Mouse (Mus musculus): ENCODE data around the gene Dip2c.

Gene Dip2c

DNA sequence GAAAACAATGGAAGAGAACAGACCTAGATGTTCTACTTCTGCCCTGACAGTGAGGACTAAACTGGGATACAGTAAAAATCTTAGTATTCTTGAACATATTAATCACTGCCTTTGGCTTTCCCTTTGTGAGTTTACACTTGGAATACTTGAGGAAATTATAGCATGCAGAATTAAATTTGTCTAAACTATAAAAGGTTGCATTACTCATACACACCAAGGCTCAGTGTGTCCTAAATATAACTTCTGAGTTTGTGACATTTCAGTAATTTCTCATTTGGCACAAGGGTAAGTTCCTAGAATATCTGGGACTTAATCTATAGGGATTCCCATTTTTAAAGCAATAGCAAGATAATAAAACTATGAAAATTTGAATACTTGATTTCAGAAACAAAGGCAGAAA, 262.2 kb downstream of the Dip2c start:
- DNase-seq (ENCODE audit: low spot score in 2 of 2): no peak

DNA sequence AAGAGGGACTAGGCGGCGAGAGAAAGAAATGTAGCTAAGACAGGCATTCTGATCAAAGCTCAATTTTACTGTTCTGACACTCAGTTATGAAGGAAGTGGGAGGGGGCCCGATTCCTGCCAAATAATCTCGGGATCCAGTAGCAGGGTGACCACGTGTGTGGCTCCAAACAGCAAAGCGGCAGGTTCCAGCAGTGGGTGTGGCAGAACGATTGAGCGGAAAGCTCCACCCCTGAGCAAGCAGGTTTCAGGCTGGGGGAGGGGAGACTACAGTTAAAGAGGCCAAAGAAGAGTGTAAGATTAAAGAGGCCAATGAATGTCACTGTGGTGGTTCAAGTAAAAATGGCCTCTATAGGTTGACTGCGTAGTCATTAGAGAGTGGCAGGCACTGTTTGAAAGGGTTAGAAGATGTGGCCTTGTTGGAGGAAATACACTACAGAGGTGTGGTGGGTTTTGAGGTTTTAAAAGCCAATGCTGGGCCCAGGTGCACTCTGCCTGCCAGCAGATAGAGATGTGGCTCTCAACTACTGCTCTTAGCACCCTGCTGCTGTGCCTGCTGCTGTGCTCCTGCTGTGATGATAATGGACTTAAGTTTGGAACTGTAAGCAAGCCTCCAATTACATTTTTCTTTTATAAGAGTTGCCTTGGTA, 271.5 kb downstream of the Dip2c start:
- DNase-seq (ENCODE audit: low spot score in 2 of 2): no peak

DNA sequence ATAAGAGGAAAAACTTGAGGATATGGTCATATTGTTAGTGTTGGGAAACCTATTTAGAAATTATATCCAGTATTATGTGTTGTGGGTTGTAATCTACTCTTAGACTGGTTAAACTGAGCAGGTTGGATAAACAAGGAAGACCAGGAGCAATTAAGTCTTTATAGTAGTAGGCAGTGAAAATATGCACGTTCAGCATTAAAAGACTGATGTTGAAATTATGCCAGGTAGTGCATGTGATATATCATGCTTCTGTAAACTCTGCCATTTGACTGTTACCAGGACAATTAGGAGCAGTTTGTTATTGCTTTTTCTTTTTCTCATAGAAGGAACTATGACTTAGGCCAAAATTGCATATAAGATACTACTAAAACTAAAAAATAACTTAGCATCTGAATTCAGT, 285.8 kb downstream of the Dip2c start:
- no peak for DNase-seq (ENCODE audit: low spot score in 2 of 2)

DNA sequence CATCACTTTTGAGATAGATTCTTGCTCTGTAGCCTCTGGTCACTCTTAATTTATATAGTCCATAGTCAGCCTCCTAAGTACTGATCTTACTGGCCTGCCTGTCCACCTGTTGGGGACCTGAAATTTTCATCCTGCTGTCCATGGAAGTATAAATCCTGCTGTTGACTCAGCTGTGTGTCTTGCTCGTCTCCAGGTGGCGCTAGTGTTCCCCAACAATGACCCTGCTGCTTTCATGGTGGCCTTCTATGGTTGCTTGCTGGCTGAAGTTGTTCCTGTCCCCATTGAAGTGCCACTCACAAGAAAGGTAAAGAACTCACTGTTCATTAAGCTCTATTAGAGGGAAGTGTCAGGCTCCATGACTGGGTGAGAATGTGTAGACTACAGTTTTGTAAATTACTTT, 286.6 kb downstream of the Dip2c start:
- DNase-seq (ENCODE audit: low spot score in 2 of 2): no peak

DNA sequence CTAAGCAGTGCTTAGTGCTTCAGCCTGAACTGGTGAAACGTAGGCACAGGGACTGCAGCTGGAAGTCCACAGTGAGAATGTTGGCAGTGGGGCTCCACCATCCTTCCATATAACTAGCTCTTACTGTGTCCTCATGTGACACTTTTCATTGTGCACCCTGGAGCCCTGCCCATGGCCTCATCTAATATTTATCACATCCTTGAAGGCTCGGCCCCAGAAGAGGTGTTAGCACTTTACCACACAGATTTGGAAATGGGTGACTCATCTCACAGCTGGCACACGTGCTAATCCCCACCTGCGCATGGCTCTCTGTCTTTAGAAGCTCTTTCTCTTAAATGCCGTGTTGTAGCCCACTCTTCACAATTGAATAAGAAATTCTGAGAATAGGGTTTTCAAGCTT, 292.5 kb downstream of the Dip2c start:
- peak in 1 of 2 experiments; percentile 23 for DNase-seq (ENCODE audit: low spot score in 2 of 2)

DNA sequence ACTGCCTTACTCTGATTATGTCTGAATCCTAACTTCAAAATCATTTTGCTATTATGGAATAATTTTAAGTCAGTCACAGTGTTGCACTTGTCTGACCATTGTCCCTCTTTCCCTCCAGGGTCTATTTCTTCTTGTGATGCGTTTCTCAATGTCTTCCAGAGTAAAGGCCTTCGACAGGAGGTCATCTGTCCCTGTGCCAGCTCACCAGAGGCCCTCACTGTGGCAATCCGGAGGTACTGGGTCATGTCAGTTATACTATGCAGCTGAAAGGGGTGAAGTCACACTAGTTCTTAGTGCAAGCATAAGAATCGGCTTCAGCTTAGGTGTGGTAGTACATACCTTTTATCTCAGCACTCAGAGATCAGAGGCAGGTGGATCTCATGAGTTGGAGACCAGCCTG, 300.4 kb downstream of the Dip2c start:
- DNase-seq (ENCODE audit: low spot score in 2 of 2): no peak

DNA sequence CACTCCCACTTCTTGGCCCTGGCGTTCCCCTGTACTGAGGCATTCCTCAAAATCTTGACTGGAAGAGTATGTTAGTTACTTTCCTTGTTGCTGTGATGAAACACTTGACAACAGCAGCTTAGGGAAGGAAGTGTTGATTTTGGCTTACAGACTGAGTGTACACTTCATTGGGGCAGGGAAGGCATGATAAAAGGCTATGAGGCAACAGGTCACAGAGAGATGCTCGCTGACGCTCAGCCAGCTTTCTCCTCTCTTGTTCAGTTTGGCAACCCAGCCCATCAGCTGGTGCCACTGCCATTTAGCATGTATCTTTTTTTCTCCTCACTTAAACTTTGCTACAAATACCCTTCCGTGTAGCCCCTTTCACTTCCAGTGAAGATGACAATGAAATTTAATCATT, 302.1 kb downstream of the Dip2c start:
- no peak for DNase-seq (ENCODE audit: low spot score in 2 of 2)

DNA sequence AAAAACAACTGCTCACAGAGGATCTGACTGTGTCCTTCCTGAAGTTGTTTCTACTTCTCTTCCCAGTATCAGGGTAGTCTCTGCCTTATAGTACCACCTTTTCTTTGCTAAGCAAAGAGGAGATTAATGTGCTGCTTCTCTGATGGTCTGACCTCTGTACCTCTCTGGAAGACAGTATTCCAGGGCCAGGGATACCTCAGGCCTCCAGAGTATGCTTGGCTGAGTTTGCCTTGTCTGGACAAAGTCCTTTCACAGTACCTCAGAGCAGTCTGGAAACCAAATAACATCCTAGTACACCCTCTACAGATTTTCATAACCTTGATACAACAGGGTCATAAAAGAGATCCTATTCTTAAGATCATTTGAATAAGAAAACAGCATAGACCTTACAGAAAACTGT, 305.5 kb downstream of the Dip2c start:
- no peak for DNase-seq (ENCODE audit: low spot score in 2 of 2)

DNA sequence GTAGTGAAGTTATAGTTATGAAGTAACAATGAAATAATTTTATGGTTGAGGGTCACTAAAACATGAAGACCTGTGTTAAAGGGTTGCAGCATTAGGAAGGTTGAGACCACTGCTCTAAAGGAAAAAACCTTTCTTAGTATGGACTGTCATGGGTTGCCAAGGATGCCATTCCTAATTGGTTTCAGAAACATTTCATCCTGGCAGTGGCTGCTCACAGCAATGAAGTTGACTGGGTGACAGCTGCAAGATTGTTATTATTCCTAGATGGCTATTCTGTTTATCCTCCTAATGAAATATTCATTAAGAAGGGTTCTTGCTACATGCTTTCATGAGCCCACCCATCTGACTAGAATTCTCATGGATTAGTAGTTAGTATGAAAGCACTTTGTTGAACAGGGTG, 307.3 kb downstream of the Dip2c start:
- DNase-seq (ENCODE audit: low spot score in 2 of 2): no peak

DNA sequence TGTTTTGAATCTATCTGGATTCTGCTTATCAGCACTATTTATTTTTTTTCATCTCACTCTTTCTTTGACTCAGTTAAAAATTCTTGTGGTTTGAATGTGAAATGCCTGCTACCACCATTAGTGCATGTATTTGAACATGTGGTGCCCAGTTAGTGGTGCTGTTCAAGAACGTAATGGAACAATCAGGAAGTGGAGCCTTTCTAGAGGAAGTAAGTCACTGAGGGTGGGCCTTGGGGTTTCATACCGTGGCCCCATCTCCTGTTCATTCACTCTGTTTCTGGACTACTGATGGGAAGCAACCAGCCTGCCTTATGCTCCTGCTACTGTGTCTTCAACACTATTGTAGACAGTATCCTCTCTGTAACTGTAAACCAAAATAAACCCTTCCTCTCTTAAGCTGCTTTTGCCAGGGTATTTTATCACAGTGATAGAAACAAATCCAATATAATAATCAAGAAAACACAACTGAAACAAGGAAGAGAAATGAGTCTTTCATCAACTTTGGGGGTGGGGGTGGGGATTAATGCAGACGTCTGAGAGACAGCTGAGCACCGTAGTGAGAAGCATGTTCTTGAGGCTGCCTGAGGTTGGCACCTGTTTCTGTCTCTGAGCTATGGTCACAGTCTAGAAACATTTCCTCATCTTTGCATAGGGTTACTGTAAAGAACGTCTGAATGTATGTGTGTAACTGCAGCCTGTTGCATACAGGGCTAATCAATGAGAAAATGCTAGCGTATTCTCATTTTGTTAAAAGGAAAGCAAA, 323.2 kb downstream of the Dip2c start:
- DNase-seq (ENCODE audit: low spot score in 2 of 2): no peak

DNA sequence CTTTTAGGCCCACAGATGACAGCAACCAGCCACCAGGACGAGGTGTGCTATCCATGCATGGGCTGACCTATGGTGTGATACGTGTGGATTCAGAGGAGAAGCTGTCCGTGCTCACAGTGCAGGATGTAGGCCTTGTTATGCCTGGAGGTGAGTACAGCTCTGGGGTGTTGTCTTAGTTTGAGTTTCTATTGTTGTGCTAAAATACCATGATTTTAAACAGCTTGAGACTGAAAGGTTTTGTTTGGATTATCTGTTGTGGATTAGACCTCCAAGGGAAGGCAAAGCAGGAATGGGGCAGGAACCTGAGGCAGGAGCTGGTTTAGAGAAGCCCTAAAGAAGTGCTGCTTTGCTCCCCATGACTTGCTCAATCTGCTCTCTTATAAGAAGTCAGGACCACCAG, 325.0 kb downstream of the Dip2c start:
- DNase-seq (ENCODE audit: low spot score in 2 of 2): no peak

DNA sequence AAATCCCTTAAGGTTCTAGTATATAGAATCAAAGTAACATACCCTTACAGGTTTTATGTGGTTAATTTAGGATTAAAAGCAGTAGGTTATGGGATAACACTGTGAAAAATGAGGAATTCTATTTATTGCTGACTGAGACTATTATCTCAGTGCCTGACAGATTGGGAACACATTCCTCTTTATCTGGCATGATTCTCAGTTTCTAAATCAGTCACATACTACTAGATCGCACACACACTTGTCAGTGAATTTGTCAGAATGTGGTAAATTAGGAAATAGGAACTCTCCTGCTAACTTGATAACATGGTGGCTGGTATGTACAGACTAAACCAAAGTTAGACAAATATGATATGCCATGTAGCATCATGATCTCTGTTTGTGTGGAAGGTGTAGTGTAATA, 334.9 kb downstream of the Dip2c start:
- no peak for DNase-seq (ENCODE audit: low spot score in 2 of 2)

DNA sequence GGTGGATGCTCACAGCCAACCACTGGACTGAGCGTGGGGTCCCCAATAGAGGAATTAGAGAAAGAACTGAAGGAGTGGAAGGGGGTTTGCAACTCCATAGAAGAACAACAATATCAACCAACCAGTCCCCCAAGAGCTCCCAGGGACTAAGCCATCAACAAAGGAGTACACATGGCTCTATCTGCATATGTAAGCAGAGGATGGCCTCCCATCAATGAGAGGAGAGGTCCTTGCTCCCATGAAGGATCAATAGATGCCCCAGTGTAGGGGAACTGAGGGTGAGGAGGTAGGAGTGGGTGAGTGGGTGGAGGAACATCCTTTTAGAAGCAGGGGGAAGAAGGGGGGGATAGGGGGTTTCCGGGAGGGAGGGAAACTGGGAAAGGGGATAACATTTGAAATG, 356.4 kb downstream of the Dip2c start:
- DNase-seq (ENCODE audit: low spot score in 2 of 2): no peak

DNA sequence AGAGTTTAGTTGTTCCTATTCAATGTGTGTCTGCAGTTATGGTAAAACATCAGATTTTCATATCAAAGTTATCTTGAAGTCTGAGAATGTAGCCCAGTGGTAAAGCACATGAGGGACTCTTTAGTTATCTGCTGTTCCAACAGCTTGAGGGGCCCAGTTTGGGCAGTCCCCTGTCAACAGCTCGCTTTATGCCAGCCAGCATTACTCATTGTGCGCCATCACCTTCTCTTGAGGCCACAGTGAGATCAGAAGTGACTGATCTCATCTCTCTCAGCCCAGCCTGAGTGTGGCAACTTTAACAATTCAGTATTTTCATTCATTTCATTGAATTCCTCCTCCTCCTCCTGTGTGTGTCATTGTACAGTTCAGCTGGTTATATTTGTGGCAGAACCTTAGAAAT, 359.6 kb downstream of the Dip2c start:
- DNase-seq (ENCODE audit: low spot score in 2 of 2): no peak

DNA sequence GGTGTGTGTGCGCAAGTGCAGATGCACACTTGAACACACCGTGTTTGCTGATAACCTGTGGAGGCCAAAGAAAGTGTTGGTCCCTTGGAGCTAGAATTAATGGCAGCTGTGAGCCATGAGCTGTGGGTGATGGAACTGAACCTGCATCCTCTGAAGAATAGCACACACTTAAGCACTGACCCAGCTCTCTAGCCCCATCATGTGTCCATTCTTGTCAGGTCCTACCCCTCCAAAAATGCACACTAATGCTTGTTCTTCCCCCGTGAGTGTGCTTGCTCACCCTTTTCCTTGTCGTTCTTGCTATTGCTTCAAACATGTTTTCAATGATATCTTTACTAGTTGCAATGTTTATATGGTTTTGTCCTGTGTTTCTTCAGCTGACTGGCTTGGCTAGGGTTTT, 360.2 kb downstream of the Dip2c start:
- no peak for DNase-seq (ENCODE audit: low spot score in 2 of 2)

DNA sequence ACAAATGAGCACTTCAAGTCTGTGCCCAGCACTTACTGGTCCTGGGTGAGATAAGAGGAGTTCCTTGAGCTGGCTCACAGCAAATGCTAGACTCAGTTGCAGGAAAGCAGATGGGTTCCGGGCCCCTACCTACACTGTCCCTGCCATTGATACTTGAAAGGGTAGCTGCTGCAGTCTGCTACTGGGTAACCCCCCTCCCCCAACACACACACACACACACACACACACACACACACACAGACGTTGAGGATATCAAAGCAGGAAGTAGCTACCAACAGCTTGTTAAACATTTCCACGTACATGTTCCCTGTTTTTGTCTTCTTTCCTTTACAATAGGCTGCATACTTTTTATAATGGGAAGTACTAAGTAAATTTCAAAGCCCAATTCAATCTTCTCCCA, 361.6 kb downstream of the Dip2c start:
- DNase-seq (ENCODE audit: low spot score in 2 of 2): no peak

DNA sequence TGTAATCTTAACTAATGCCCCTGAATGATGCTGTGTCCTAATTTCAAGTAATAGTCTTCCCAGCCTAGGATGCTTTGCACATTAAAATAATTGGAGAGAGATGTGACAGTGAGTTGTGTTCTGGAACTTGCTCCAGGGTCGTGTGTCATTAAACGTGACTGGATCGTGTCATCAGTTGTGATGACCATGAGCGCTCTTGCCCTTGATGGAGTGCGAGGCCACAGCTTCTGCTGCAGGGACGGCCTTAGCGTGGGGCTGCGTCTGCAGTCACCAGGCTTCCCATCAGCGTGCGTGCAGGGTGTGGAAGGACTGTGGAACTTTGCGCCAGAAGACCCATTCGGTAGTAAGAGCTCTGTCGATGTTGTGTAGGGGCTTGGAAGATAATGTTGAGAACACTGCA, 372.4 kb downstream of the Dip2c start:
- DNase-seq (ENCODE audit: low spot score in 2 of 2): no peak

DNA sequence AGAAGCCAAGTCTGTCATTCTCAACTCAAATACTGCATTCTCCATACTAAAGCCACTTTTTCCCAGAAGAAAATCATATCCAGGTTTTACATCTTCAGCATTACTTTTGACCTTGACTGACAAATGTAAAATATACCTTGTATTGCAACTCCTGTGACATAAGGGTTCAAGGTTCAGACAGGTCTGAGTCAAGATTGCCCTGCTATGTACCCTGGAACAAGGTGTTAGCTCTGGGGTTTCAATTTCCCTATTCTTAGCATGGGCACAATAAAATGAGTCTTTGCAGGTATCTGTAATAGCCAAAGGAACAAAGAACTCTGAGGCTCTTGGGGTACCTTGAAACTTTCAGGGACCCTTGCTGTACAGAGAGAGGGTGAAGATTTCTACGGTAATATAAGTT, 373.6 kb downstream of the Dip2c start:
- no peak for DNase-seq (ENCODE audit: low spot score in 2 of 2)

DNA sequence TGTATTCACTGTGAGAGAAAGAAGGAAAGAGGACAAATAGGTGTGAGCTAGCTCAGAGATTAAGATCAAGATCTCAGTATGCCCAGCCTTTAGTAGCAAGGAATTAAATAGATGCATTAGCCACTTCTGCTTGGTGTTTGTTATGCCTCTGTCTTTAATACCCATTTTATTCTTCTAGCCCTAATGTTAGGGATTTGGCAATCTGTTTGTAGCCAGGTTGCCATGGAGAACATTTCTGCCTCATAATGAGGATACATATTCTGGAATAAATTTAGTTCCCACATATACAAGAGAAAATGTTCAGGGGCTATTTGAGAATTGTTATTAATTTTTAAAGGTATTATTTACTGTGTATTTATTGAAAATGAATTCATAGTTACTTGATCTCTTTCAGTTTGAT, 374.3 kb downstream of the Dip2c start:
- DNase-seq (ENCODE audit: low spot score in 2 of 2): no peak

DNA sequence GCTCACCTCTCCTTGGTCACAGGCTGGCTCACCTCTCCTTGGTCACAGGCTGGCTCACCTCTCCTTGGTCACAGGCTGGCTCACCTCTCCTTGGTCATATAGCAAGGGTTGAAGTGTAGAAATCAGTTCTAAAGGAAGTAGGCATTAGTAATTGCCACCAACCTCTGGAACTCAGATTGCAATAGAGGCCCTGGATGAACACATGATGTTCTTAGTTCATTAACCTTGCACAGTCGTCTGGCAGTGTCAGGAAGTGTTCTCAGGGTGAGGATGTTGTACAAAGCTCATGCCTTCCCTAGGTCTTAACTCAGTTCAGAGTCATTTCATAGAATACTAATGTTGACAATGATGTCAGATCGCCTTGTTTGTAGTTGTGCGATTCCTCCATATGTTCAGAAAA, 376.7 kb downstream of the Dip2c start:
- no peak for DNase-seq (ENCODE audit: low spot score in 2 of 2)

DNA sequence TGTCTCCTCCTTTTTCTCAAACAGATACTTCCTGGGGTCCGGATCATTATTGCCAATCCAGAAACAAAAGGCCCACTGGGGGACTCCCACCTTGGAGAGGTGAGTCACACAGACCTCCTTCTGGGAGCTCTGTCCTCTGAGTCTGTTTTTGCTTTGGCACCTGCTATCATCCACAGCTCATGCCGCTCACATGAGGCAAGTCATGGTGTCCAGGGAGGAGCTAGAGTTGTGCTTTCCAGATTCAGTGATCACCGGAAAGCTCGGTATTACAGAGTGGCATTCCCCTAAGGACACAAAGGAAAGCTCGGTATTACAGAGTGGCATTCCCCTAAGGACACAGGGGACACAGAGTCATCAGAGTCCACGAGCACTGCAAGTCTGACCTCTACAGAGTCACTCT, 380.3 kb downstream of the Dip2c start:
- DNase-seq (ENCODE audit: low spot score in 2 of 2): no peak

DNA sequence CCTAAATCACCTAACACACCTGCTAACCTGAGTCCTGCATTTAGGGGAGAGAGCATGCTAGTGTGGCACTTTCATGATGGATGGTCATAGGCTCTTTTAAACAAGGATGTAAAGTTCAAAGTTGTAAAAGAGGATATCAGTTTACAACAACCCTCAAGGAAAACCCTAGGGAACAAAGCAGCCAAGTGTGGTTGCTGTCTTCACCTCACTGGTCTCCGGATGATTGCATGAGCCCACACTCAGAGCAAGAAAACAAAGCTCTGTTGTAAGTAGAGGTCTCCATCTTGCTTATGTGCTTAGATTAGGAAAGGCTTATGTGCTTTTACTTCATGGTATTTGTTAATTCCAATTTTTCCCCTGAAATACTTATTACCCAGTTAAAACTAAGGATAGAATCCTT, 384.4 kb downstream of the Dip2c start:
- no peak for DNase-seq (ENCODE audit: low spot score in 2 of 2)

DNA sequence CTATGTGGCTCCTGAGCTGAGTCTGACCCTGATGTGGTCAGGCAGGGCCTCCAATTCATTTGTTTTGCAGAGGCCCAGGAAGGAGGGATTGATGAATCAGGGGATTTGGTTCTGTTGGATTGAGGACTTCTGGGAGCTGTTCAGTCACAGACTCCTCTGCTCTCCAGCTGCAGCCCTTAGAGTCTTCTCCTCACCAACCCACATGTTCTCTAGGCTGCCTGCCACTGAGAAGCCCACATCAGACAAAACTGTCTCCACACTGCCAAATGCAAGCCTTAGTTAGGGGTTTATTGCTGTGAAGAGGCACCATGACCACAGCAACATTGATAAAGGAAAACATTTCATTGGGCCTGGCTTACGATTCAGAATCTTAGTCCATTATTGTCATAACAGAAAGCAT, 387.3 kb downstream of the Dip2c start:
- DNase-seq (ENCODE audit: low spot score in 2 of 2): no peak

DNA sequence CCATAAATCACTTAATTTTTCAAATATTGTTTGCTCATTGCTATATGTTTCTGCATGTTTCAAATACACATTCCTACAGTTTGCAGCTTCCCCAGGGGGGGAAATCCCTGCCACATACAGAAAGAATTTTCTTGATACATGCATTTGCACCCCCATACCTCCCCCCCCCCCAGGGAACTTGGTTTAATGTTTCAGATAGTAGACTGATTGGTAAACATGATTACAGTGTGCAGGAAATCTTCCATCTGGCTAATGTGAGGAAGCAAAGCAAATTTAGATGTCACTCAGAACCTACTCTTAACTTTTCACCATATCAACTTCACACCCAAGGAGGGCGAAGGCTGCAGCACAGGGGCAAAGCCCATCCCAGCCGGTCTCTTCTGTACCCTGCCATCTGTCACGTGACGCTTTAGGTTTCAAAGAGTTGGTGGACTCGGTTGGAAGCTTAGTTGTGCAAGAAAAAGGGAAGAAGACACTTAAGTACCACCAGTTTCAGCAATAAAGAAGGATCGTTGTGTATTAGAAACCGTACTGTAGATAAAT, 391.7 kb downstream of the Dip2c start:
- DNase-seq (ENCODE audit: low spot score in 2 of 2): no peak
